Mouse (Mus musculus): ENCODE results near the gene Cort. TPM values are rescaled to one million over a fixed set of nuclear protein-coding genes. Genes with fewer than 3 reads are reported as not detected.

The Cort gene
- polyA plus RNA-seq, 1 experiment from 2014 or later: not detected

DNA sequence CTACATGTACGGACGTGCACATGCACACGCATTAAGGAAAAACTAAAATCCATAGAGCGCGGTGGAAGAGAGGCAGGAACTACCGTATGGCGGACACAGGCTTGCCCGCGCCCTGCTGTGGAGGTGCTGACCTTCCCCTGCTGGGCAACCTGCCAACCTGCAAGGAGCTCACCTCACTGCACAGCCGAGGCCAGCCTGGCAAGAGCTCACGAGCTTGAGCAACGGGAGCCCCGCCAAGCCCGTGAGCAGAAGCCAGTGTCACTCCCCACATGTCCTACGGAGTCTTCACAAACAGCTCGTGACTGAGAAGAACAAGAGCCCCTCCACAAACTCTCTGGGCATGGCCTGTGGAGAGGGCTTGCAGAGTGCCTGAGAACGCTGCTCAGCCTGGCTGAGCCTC lies 45.0 kb downstream of the Cort start:
- no peaks in the 10 kb centered on the region for H3K9me3 ChIP-seq (replicated peaks; ENCODE audit: control insufficient read depth, low read length)
- no peak for ATAC-seq (replicated peaks; ENCODE audit: insufficient number of reproducible peaks, low FRiP score, low TSS enrichment, low read depth)
- WGBS: 82% methylated on average over 17 of the region's 17 CpGs
- no peaks in the 10 kb centered on the region for H3K36me3 ChIP-seq (replicated peaks; ENCODE audit: control insufficient read depth, insufficient read depth, low read depth, low read length)
- H3K4me3 ChIP-seq (ENCODE audit: low read depth, low read length): no peak overlapping the region
- no peak overlapping the region for H3K4me2 ChIP-seq (ENCODE audit: low read depth, low read length)
- no peaks in the 10 kb centered on the region for H3K27me3 ChIP-seq (ENCODE audit: control insufficient read depth, insufficient read depth, low read length)
- no peak overlapping the region for H3K9ac ChIP-seq (replicated peaks; ENCODE audit: low read length)
- no peak for DNase-seq (ENCODE audit: low spot score)
- H3K4me1 ChIP-seq (ENCODE audit: control insufficient read depth, insufficient read depth, low read length): no peaks in the 10 kb centered on the region
- H3K27ac ChIP-seq (replicated peaks; ENCODE audit: low read depth, low read length): no peak overlapping the region

DNA sequence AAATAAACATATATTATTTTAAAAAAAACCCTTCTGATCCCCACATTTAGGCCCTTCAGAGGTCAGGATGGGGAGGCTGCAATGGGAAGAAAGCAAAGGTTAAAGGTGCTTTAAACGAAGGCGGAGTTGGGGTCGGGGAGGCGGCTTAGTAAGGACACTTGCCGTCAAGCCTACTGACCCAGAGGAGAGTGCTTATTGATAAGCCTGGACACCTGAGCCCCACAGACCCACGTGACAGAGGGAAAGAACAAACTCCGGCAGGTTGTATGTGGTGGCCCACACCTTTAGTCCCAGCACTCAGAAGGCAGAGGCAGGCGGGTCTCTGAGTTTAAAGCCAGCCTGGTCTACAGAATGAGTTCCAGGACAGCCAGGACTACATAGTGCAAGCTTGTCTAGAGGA lies 46.5 kb downstream of the Cort start:
- no peak overlapping the region for H3K9ac ChIP-seq (replicated peaks; ENCODE audit: low read length)
- WGBS: 90% methylated on average over 8 of the region's 8 CpGs
- H3K4me2 ChIP-seq (ENCODE audit: low read depth, low read length): no peak overlapping the region
- H3K27ac ChIP-seq (replicated peaks; ENCODE audit: low read depth, low read length): no peak overlapping the region
- DNase-seq (ENCODE audit: low spot score) (no peak), ATAC-seq (replicated peaks; ENCODE audit: insufficient number of reproducible peaks, low FRiP score, low TSS enrichment, low read depth) (no peak)
- H3K4me3 ChIP-seq (ENCODE audit: low read depth, low read length): no peak overlapping the region
- H3K9me3 ChIP-seq (replicated peaks; ENCODE audit: control insufficient read depth, low read length): no peaks in the 10 kb centered on the region
- no peaks in the 10 kb centered on the region for H3K4me1 ChIP-seq (ENCODE audit: control insufficient read depth, insufficient read depth, low read length)
- H3K27me3 ChIP-seq (ENCODE audit: control insufficient read depth, insufficient read depth, low read length): no peaks in the 10 kb centered on the region
- no peaks in the 10 kb centered on the region for H3K36me3 ChIP-seq (replicated peaks; ENCODE audit: control insufficient read depth, insufficient read depth, low read depth, low read length)

DNA sequence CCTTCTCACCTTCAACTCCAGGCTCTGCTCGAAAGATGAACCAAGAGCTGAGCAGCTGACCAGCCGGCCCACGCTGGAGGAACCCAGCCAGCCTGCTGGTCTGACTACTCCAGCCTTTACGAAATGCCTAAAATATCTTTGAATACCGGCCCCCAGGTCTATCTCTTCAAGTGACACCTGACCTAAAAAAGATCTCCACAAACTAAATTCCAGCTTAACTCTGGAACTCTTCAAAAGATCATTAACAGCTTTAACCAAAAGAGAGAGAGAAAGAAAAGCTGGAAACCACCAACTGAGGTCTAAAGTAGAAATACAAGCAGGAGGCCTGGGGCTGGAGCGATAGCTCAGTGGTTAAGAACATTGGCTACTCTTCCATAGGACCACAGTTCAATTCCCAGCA lies 46.9 kb downstream of the Cort start:
- ATAC-seq (replicated peaks; ENCODE audit: insufficient number of reproducible peaks, low FRiP score, low TSS enrichment, low read depth) (no peak), DNase-seq (ENCODE audit: low spot score) (no peak)
- no peak overlapping the region for H3K27ac ChIP-seq (replicated peaks; ENCODE audit: low read depth, low read length)
- no peaks in the 10 kb centered on the region for H3K9me3 ChIP-seq (replicated peaks; ENCODE audit: control insufficient read depth, low read length)
- H3K27me3 ChIP-seq (ENCODE audit: control insufficient read depth, insufficient read depth, low read length): no peaks in the 10 kb centered on the region
- no peak overlapping the region for H3K4me2 ChIP-seq (ENCODE audit: low read depth, low read length)
- no peaks in the 10 kb centered on the region for H3K4me1 ChIP-seq (ENCODE audit: control insufficient read depth, insufficient read depth, low read length)
- H3K9ac ChIP-seq (replicated peaks; ENCODE audit: low read length): no peak overlapping the region
- 83% methylated on average over 6 of the region's 6 CpGs for WGBS
- H3K36me3 ChIP-seq (replicated peaks; ENCODE audit: control insufficient read depth, insufficient read depth, low read depth, low read length): no peaks in the 10 kb centered on the region
- no peak overlapping the region for H3K4me3 ChIP-seq (ENCODE audit: low read depth, low read length)

DNA sequence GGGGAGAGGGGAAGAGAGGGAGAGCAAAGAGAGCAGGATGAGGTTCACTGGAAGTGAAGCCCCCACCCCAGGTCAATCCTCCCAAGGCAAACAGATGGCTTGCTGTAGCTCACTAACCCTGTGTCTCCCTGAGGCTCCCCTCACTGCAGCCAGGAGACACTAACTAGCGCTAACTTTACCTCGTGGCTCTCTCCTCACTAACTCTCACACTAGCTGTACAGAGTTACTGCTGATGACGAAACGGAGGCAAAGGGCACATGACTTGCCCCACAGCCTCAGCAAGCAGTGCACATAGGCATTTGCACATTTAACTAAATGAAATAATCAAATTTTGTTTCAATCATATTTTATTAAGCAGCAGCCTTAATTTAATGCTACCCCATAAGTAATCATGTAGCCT lies 48.3 kb downstream of the Cort start:
- ATAC-seq (replicated peaks; ENCODE audit: insufficient number of reproducible peaks, low FRiP score, low TSS enrichment, low read depth) (no peak), DNase-seq (ENCODE audit: low spot score) (no peak)
- Histone ChIP-seq H3K4me1 (ENCODE audit: control insufficient read depth, insufficient read depth, low read length) (no peaks in the 10 kb centered on the region), H3K9ac (replicated peaks; ENCODE audit: low read length) (no peak overlapping the region), H3K27ac (replicated peaks; ENCODE audit: low read depth, low read length) (no peak overlapping the region), H3K27me3 (ENCODE audit: control insufficient read depth, insufficient read depth, low read length) (no peaks in the 10 kb centered on the region), H3K9me3 (replicated peaks; ENCODE audit: control insufficient read depth, low read length) (no peaks in the 10 kb centered on the region), H3K36me3 (replicated peaks; ENCODE audit: control insufficient read depth, insufficient read depth, low read depth, low read length) (no peaks in the 10 kb centered on the region), H3K4me3 (ENCODE audit: low read depth, low read length) (no peak overlapping the region), H3K4me2 (ENCODE audit: low read depth, low read length) (no peak overlapping the region)
- 58% methylated on average over 4 of the region's 4 CpGs for WGBS

DNA sequence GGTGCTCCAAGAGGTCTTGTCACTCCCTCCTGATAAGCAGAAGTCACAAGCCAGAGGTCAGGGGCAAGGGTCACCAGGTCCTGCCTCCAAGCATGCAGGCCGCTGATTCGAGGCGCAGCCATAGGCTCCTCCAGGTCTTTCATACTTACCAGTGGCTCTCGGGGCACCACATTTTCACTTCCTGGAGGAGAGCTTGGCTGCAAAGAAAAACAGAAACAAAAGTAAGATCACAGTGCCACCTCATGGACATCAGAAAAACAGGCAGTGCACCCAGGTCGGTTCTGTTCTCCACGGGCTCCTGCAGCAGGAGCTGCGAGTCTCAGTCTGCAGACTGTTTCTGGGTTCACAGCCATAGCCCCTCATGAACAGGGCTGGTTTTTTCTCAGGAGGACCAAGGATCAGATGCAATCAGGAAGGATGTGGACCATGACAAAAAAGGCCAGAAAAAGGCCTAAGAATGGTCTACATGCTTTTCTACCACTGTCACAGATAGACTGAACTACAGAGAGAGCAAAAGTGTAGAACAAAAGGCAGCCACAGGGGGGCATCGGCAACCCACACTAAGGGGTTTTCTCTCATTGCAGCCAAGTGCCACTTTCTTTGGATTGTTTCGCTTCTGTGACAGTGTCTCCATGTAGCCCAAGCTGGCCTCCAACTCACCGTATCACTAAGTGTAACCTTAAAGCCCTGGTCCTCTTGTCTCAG lies 50.5 kb downstream of the Cort start:
- H3K4me1 ChIP-seq (ENCODE audit: control insufficient read depth, insufficient read depth, low read length): no peaks in the 10 kb centered on the region
- ATAC-seq (replicated peaks; ENCODE audit: insufficient number of reproducible peaks, low FRiP score, low TSS enrichment, low read depth) (peak; percentile 74), DNase-seq (ENCODE audit: low spot score) (peak; percentile 81)
- H3K4me2 ChIP-seq (ENCODE audit: low read depth, low read length): no peak overlapping the region
- no peaks in the 10 kb centered on the region; the same call in 1 of the 2 replicates for H3K36me3 ChIP-seq (replicated peaks; ENCODE audit: control insufficient read depth, insufficient read depth, low read depth, low read length)
- 25% methylated on average over 10 of the region's 10 CpGs for WGBS
- no peak overlapping the region for H3K4me3 ChIP-seq (ENCODE audit: low read depth, low read length)
- no peak overlapping the region for H3K27ac ChIP-seq (replicated peaks; ENCODE audit: low read depth, low read length)
- no peak overlapping the region for H3K9ac ChIP-seq (replicated peaks; ENCODE audit: low read length)
- no peaks in the 10 kb centered on the region for H3K9me3 ChIP-seq (replicated peaks; ENCODE audit: control insufficient read depth, low read length)
- H3K27me3 ChIP-seq (ENCODE audit: control insufficient read depth, insufficient read depth, low read length): no peaks in the 10 kb centered on the region

DNA sequence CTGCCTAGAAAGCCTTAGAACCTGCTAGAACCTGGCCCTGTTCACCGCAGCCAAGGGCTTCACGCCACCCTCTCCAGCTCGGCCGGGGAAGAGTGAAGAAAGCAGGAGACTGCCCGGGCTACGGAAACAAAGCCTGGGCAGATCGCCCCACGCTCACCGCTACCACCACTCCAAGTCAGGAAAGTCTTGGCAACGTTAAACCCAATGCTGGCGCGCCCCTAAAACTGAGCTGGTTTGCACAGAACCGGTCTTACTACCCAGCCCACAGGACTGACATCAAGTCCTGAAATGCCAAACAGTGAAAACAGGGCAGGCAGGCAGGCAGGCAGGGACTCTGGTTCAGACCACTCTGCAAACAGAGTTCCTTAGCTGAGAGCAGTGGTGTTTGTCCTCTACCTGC lies 51.5 kb downstream of the Cort start:
- no peaks in the 10 kb centered on the region for H3K27me3 ChIP-seq (ENCODE audit: control insufficient read depth, insufficient read depth, low read length)
- 94% methylated on average over 13 of the region's 13 CpGs for WGBS
- ATAC-seq (replicated peaks; ENCODE audit: insufficient number of reproducible peaks, low FRiP score, low TSS enrichment, low read depth): no peak
- no peak overlapping the region for H3K27ac ChIP-seq (replicated peaks; ENCODE audit: low read depth, low read length)
- H3K4me2 ChIP-seq (ENCODE audit: low read depth, low read length): no peak overlapping the region
- H3K4me1 ChIP-seq (ENCODE audit: control insufficient read depth, insufficient read depth, low read length): no peaks in the 10 kb centered on the region
- H3K9ac ChIP-seq (replicated peaks; ENCODE audit: low read length): no peak overlapping the region
- no peak overlapping the region for H3K4me3 ChIP-seq (ENCODE audit: low read depth, low read length)
- DNase-seq (ENCODE audit: low spot score): no peak
- H3K36me3 ChIP-seq (replicated peaks; ENCODE audit: control insufficient read depth, insufficient read depth, low read depth, low read length): no peaks in the 10 kb centered on the region; the same call in 1 of the 2 replicates
- no peaks in the 10 kb centered on the region for H3K9me3 ChIP-seq (replicated peaks; ENCODE audit: control insufficient read depth, low read length)

Other genes starting within 250 kb of the Cort start
- 29.0 and 33.1 TPM in 2 replicates for gene Pex14, start 26.9 kb downstream of the Cort start, polyA plus RNA-seq (2014; fragmentation: Nextera tagmentation; extraction: Ambion mirVana)
- gene Dffa, start 22.6 kb downstream of the Cort start, polyA plus RNA-seq (2014; fragmentation: Nextera tagmentation; extraction: Ambion mirVana): 24.7 and 27.2 TPM in 2 replicates
- 53.5 and 55.4 TPM in 2 replicates for gene Cenps, start 10.9 kb upstream of the Cort start, polyA plus RNA-seq (2014; fragmentation: Nextera tagmentation; extraction: Ambion mirVana)
- gene Pgd, start 40.0 kb upstream of the Cort start, polyA plus RNA-seq (2014; fragmentation: Nextera tagmentation; extraction: Ambion mirVana): 44.5 and 45.0 TPM in 2 replicates
- gene Kif1b, start 180.9 kb upstream of the Cort start, polyA plus RNA-seq (2014; fragmentation: Nextera tagmentation; extraction: Ambion mirVana): 45.1 and 50.1 TPM in 2 replicates